Mouse (Mus musculus) kidney, postnatal 36 days (tissue): ENCODE data around the gene Tnk1.
A peak's percentile ranks its signal among the peaks of the same experiment; 100 is the strongest.

Source experiments
- DNase-seq, 2 experiments: peaks; one replicate each; pipeline ENCODE4 v3.0.0; 2021 to 2022; ENCODE audit warnings: mixed read lengths in 2 of 2

Gene Tnk1

GRCm38 (mm10) chr11:69801379-69801977 lies 57.1 kb downstream of the Tnk1 start, which contains the start of gene Fgf11:
Fgf11 (minus strand) TSS chr11:69801857.
- peak in 1 of 2 experiments; percentile 27 for DNase-seq
